Mouse (Mus musculus) MEL (cell line): ENCODE measurements at regions not wholly inside any gene's neighbourhood (a gene's known extent, or its start where the extent isn't known, plus 50 kb on each side); places are given as distances from the start of the nearest gene placed in this dataset.

Experiments
- DNase-seq: peaks from one replicate; pipeline ENCODE4 v3.0.0; 2011; ENCODE audit warnings: low read depth, low spot score
- H3K27ac ChIP-seq: 2 replicates; pipeline ENCODE4 v1.5.1; 2012; ENCODE audit warnings: low read depth, mild to moderate bottlenecking, control low read depth, low read length, moderate library complexity; ENCODE audit not compliant: control insufficient read depth
- H3K27me3 ChIP-seq, 2 experiments: fragments of 150-350 bp in 1 of 2; sonication (generic) in 1 of 2; 2 replicates each; pipeline ENCODE4 v1.6.1; 2012; ENCODE audit warnings: low read length in 2 of 2, mild to moderate bottlenecking in 2 of 2, improper control_type of control experiment in 1 of 2, moderate library complexity in 1 of 2; ENCODE audit not compliant: insufficient read depth in 2 of 2, control insufficient read depth in 1 of 2
- H3K36me3 ChIP-seq, 2 experiments: 2 replicates each; pipeline ENCODE4 v1.6.1; 2012 to 2014; ENCODE audit warnings: low read length in 2 of 2, improper control_type of control experiment in 1 of 2, inconsistent platforms in 1 of 2, mild to moderate bottlenecking in 1 of 2; ENCODE audit not compliant: insufficient read depth in 2 of 2, control insufficient read depth in 1 of 2
- H3K4me1 ChIP-seq, 2 experiments: fragments of 150-350 bp in 1 of 2; sonication (generic) in 1 of 2; 2 replicates each; pipeline ENCODE4 v1.6.1; 2012; ENCODE audit warnings: low read length in 2 of 2, improper control_type of control experiment in 1 of 2, mild to moderate bottlenecking in 1 of 2; ENCODE audit not compliant: insufficient read depth in 2 of 2, control insufficient read depth in 1 of 2
- H3K4me3 ChIP-seq, 2 experiments: fragments of 150-350 bp in 1 of 2; sonication (generic) in 1 of 2; 2 replicates each; pipeline ENCODE4 v1.5.1; 2012; ENCODE audit warnings: low read depth in 2 of 2, low read length in 2 of 2, mild to moderate bottlenecking in 2 of 2, moderate library complexity in 2 of 2, control low read depth in 1 of 2, improper control_type of control experiment in 1 of 2; ENCODE audit not compliant: control insufficient read depth in 1 of 2, insufficient read depth in 1 of 2
- H3K79me2 ChIP-seq: 2 replicates; pipeline ENCODE4 v1.6.1; 2012; ENCODE audit warnings: mild to moderate bottlenecking, low read length, moderate library complexity; ENCODE audit not compliant: control insufficient read depth, poor library complexity, insufficient read depth
- H3K9ac ChIP-seq: 2 replicates; pipeline ENCODE4 v1.6.1; 2012; ENCODE audit warnings: low read depth, mild to moderate bottlenecking, control low read depth, low read length, moderate library complexity; ENCODE audit not compliant: control insufficient read depth, poor library complexity, severe bottlenecking
- H3K9me3 ChIP-seq: fragments of 150-350 bp; sonication (generic); replicated peaks from 2 replicates; pipeline ENCODE4 v1.6.1; 2012; ENCODE audit warnings: mild to moderate bottlenecking, low read length, improper control_type of control experiment, moderate library complexity; ENCODE audit not compliant: insufficient read depth
- CHD1 ChIP-seq: IDR thresholded peaks from 2 replicates; pipeline ENCODE4 v1.6.1; 2012; ENCODE audit warnings: low read depth, mild to moderate bottlenecking, inconsistent platforms, low read length, improper control_type of control experiment
- E2F4 ChIP-seq: IDR thresholded peaks from 2 replicates; pipeline ENCODE4 v1.6.1; 2011; ENCODE audit warnings: low read depth, low read length, improper control_type of control experiment, borderline replicate concordance
- ELF1 ChIP-seq: IDR thresholded peaks from 2 replicates; pipeline ENCODE4 v1.6.1; 2014; ENCODE audit warnings: low read depth, mild to moderate bottlenecking, inconsistent platforms, low read length, improper control_type of control experiment, moderate library complexity
- ETS1 ChIP-seq: IDR thresholded peaks from 2 replicates; pipeline ENCODE4 v1.6.1; 2012; ENCODE audit warnings: low read depth, mild to moderate bottlenecking, inconsistent platforms, low read length, improper control_type of control experiment, moderate library complexity
- GABPA ChIP-seq: IDR thresholded peaks from 2 replicates; pipeline ENCODE4 v1.6.1; 2012; ENCODE audit warnings: low read depth, mild to moderate bottlenecking, inconsistent platforms, low read length, improper control_type of control experiment, moderate library complexity
- HCFC1 ChIP-seq: IDR thresholded peaks from 2 replicates; pipeline ENCODE4 v1.6.1; 2012; ENCODE audit warnings: low read depth, mild to moderate bottlenecking, inconsistent platforms, low read length, improper control_type of control experiment, moderate library complexity
- JUND ChIP-seq: IDR thresholded peaks from 2 replicates; pipeline ENCODE4 v1.6.1; 2011; ENCODE audit warnings: low read depth, mild to moderate bottlenecking, improper control_type of control experiment, low read length
- MAFK ChIP-seq: IDR thresholded peaks from 2 replicates; pipeline ENCODE4 v1.6.1; 2011; ENCODE audit warnings: low read depth, mild to moderate bottlenecking, low read length, improper control_type of control experiment, borderline replicate concordance
- MAX ChIP-seq: IDR thresholded peaks from 2 replicates; pipeline ENCODE4 v1.6.1; 2011; ENCODE audit warnings: low read length, improper control_type of control experiment
- MXI1 ChIP-seq: IDR thresholded peaks from 2 replicates; pipeline ENCODE4 v1.6.1; 2011; ENCODE audit warnings: mild to moderate bottlenecking, low read depth, low read length, improper control_type of control experiment
- MYB ChIP-seq: IDR thresholded peaks from 2 replicates; pipeline ENCODE4 v1.6.1; 2011; ENCODE audit warnings: mild to moderate bottlenecking, low read depth, low read length, improper control_type of control experiment
- MYC ChIP-seq: IDR thresholded peaks from 2 replicates; pipeline ENCODE4 v1.6.1; 2011; ENCODE audit warnings: low read depth, mild to moderate bottlenecking, low read length, improper control_type of control experiment, moderate library complexity
- NRF1 ChIP-seq: IDR thresholded peaks from 2 replicates; pipeline ENCODE4 v1.6.1; 2014; ENCODE audit warnings: low read depth, mild to moderate bottlenecking, inconsistent platforms, low read length, improper control_type of control experiment, moderate library complexity; ENCODE audit not compliant: poor library complexity, insufficient read depth, severe bottlenecking
- POLR2A ChIP-seq, 2 experiments: IDR thresholded peaks; 2 replicates each; pipeline ENCODE4 v1.6.1; 2011 to 2012; ENCODE audit warnings: low read length in 2 of 2, mild to moderate bottlenecking in 2 of 2, control low read depth in 1 of 2, improper control_type of control experiment in 1 of 2, low read depth in 1 of 2, moderate library complexity in 1 of 2; ENCODE audit not compliant: control insufficient read depth in 1 of 2, insufficient read depth in 1 of 2, poor library complexity in 1 of 2
- POLR2AphosphoS2 ChIP-seq: IDR thresholded peaks from 2 replicates; pipeline ENCODE4 v1.6.1; 2011; ENCODE audit warnings: low read length, improper control_type of control experiment
- POLR2AphosphoS5 ChIP-seq: IDR thresholded peaks from 2 replicates; pipeline ENCODE4 v1.6.1; 2012; ENCODE audit warnings: low read depth, borderline replicate concordance, mild to moderate bottlenecking, inconsistent platforms, low read length, moderate library complexity, mixed read lengths
- RCOR1 ChIP-seq: IDR thresholded peaks from 2 replicates; pipeline ENCODE4 v1.6.1; 2012; ENCODE audit warnings: low read depth, mild to moderate bottlenecking, inconsistent platforms, low read length, improper control_type of control experiment
- SIN3A ChIP-seq: IDR thresholded peaks from 2 replicates; pipeline ENCODE4 v1.6.1; 2012; ENCODE audit warnings: low read length, improper control_type of control experiment, inconsistent platforms
- SMC3 ChIP-seq: IDR thresholded peaks from 2 replicates; pipeline ENCODE4 v1.6.1; 2011; ENCODE audit warnings: low read depth, low read length, improper control_type of control experiment
- TBP ChIP-seq: IDR thresholded peaks from 2 replicates; pipeline ENCODE4 v1.8.0; 2011; ENCODE audit warnings: low read depth, low read length, improper control_type of control experiment
- TCF12 ChIP-seq: IDR thresholded peaks from 2 replicates; pipeline ENCODE4 v1.6.1; 2014; ENCODE audit warnings: low read depth, mild to moderate bottlenecking, inconsistent platforms, low read length, improper control_type of control experiment, moderate library complexity
- USF2 ChIP-seq, 2 experiments: IDR thresholded peaks; 2 replicates each; pipeline ENCODE4 v1.6.1; 2011 to 2012; ENCODE audit warnings: improper control_type of control experiment in 2 of 2, low read length in 2 of 2, borderline replicate concordance in 1 of 2, inconsistent platforms in 1 of 2, low read depth in 1 of 2, mild to moderate bottlenecking in 1 of 2; ENCODE audit not compliant: insufficient read depth in 1 of 2
- ZC3H11A ChIP-seq: IDR thresholded peaks from 2 replicates; pipeline ENCODE4 v1.6.1; 2012; ENCODE audit warnings: low read depth, mild to moderate bottlenecking, inconsistent platforms, low read length, improper control_type of control experiment
- ZMIZ1 ChIP-seq: IDR thresholded peaks from 2 replicates; pipeline ENCODE4 v1.6.1; 2012; ENCODE audit warnings: low read depth, mild to moderate bottlenecking, inconsistent platforms, low read length, improper control_type of control experiment, moderate library complexity
- ZNF384 ChIP-seq: IDR thresholded peaks from 2 replicates; pipeline ENCODE4 v1.6.1; 2012; ENCODE audit warnings: low read depth, mild to moderate bottlenecking, inconsistent platforms, low read length, improper control_type of control experiment

- Histone ChIP-seq H3K4me3 (no peak overlapping the region), H3K27me3 (no peaks in the 10 kb centered on the region), H3K79me2 (no peaks in the 10 kb centered on the region), H3K36me3 (no peaks in the 10 kb centered on the region), H3K9ac (no peak overlapping the region), H3K9me3 (no peaks in the 10 kb centered on the region), H3K27ac (no peak overlapping the region), H3K4me1 (no peaks in the 10 kb centered on the region)
- no peak for DNase-seq
- no peak for TF ChIP-seq USF2 (IDR thresholded peaks at IDR 0.05; ENCODE audit: borderline replicate concordance in 1 of 2, insufficient read depth in 1 of 2, low read depth in 1 of 2, low read length in 2 of 2)
- TF ChIP-seq MYC, result no peak
- TF ChIP-seq SIN3A, result no peak
- no peak for TF ChIP-seq ZNF384
- TF ChIP-seq CHD1, result no peak
- no peak for TF ChIP-seq ELF1
- TF ChIP-seq POLR2AphosphoS2, result no peak
- no peak for TF ChIP-seq POLR2AphosphoS5
Observed at GRCm38 (mm10) chr8:102475166-102475802, 310.2 kb downstream of the Cdh11 start.

GRCm38 (mm10) chr8:102474192-102474591, 311.2 kb downstream of the Cdh11 start:
- no peaks in the 10 kb centered on the region for H3K79me2 ChIP-seq
- no peaks in the 10 kb centered on the region for H3K4me1 ChIP-seq
- no peak overlapping the region for H3K9ac ChIP-seq
- no peak overlapping the region for H3K27ac ChIP-seq
- no peaks in the 10 kb centered on the region for H3K27me3 ChIP-seq
- H3K9me3 ChIP-seq, result no peaks in the 10 kb centered on the region
- no peak for DNase-seq
- no peak for TF ChIP-seq GABPA
- no peak for TF ChIP-seq MXI1
- TF ChIP-seq SMC3, result no peak
- TF ChIP-seq MAFK, result no peak
- TF ChIP-seq POLR2AphosphoS5, result no peak
- no peak for TF ChIP-seq HCFC1
- TF ChIP-seq TBP, result no peak
- TF ChIP-seq ETS1, result no peak
- no peak for TF ChIP-seq E2F4
- no peak for TF ChIP-seq JUND
- TF ChIP-seq NRF1, result no peak
- no peak for TF ChIP-seq ZC3H11A
- TF ChIP-seq ZMIZ1, result no peak
- TF ChIP-seq MYC, result no peak
- no peak for TF ChIP-seq MYB
- no peak for TF ChIP-seq POLR2A (IDR thresholded peaks at IDR 0.05; ENCODE audit: control insufficient read depth in 1 of 2, insufficient read depth in 1 of 2, low read depth in 1 of 2, low read length in 2 of 2, poor library complexity in 1 of 2)
- no peak for TF ChIP-seq MAX
- TF ChIP-seq TCF12, result no peak
- TF ChIP-seq RCOR1, result no peak
- H3K36me3 ChIP-seq, result no peaks in the 10 kb centered on the region
- no peak overlapping the region for H3K4me3 ChIP-seq
